Mouse (Mus musculus): Measurements from ENCODE around the gene Sft2d1. TPM values are rescaled to one million over a fixed set of nuclear protein-coding genes. Genes with fewer than 3 reads are reported as not detected.

Gene Sft2d1
- 120 and 179 TPM in 2 replicates for polyA plus RNA-seq (2012; rRNA removed; ENCODE audit: low replicate concordance)

DNA sequence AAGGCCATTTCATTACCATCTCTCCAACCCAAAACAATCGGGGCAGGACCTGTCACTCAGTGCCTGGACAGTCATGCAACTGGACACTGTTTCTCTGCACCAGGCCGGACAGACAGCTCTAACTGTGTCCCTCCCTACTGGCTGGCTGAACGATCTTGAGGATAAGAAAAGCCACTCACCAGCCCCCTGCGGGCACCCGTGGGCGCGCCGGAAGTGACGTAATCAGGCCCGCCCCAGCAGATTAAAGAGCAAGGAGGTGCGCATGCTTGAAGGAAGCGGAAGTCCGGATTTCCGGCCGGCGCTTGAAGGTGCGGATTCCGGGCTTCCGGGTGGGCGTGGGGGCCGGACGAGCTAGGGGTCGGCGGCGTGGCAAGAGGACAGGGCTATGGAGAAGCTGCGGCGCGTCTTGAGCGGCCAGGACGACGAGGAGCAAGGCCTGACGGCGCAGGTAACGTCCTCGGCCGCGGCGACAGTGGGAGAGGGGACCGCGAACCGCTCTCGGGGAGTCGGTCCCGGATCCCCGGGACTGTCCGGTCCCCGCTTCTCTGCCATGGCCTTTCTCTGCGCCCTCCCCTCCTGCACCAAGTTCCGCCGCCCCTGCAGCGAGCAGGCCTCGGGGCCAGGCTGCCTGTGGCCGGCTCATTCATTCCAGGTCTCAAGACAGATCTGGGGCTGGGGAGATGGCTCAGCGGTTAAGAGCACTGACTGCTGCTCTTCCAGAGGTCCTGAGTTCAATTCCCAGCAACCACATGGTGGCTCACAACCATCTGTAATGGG lies at the start of gene Sft2d1:
Gene Sft2d1 (plus strand): TSS at position 265 of the 777 bp plus-strand sequence.

DNA sequence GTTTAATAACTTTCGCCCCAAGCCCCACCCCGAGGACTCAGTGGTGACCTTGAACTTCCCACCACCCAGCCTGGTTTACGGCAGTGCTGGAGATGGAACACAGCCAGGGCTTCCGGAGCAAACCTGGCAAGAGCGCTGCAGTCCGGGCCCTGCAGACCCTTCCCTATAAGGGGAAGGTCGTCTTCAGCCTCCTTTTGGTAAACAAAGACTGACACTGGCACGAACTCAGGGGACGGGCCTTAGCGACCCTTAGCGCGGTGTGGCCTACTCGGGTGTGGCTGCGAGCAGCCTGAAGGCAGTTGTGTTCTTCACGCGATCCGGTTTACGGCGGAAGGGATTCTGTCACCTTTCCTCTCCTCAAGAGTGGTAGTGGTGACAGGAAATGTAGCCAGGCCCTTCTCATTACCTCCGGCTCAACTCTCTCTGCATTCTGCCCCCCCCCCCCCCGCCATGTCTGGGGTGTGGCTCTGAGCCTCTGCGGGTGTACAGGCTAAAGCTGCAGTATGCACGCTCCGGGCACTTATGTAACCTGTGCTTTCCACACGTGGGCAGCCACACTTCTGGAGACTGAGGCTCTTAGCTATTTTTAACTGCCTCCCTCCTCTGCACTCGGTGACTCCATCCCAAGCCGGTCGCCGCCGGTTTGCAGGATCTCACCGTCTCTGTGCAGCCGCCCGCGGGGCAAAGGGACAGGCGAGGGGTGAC lies 27.9 kb upstream of the Sft2d1 start, which contains the start of gene Mpc1:
Gene Mpc1 (plus strand): TSS at position 84 of the 705 bp plus-strand sequence.

DNA sequence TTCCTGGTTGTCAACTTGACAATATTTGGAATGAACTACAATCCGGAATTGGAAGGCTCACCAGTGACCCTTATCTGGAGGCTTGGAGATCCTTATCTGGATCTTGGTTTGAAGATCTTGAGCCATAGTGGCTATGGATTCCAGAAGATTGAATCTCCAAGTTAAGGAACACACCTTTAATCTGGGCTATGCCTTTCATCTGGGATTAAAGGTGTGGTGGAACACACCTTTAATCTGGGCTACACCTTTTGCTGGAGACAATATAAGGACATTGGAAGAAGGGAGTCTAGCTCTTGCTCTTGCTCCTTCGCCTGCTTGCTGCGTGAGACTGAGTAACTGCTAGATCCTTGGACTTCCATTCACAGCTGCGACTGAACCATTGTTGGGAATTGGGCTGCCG lies 26.3 kb downstream of the Sft2d1 start, which contains the start of gene Prr18:
Gene Prr18 (plus strand): TSS at position 301 of the 400 bp plus-strand sequence.

DNA sequence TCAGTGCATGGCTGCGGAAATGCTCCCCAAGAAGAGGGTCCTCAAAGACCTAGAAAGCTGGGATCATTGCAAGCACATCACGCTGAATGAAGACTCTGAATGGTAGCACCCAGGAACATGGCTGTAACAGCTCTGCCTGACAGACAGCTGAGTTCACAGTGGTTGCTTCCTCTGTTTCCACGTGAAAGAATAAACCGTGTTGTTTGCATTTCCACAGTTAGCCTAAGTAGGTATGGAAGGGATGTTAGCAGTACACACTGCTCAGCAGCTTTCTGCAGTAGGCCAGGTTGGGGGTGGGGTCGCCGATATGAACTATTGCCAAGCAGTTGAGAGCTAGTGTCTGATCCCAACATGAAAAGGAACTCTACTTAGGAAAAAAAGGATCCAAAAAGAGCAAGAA lies 44.8 kb downstream of the Sft2d1 start, which contains the start of gene T2:
Gene T2 (plus strand): TSS at position 301 of the 400 bp plus-strand sequence.

Other genes starting within 250 kb of the Sft2d1 start
- gene Gm49673, start 163.3 kb upstream of the Sft2d1 start, polyA plus RNA-seq (2012; rRNA removed; ENCODE audit: low replicate concordance): 2.6 and 3.6 TPM in 2 replicates
- 27.6 and 52.0 TPM in 2 replicates for gene Rnaset2a, start 163.0 kb upstream of the Sft2d1 start, polyA plus RNA-seq (2012; rRNA removed; ENCODE audit: low replicate concordance)
- gene Fgfr1op, start 145.6 kb upstream of the Sft2d1 start, polyA plus RNA-seq (2012; rRNA removed; ENCODE audit: low replicate concordance): 0.14 and 0.18 TPM in 2 replicates
- 0.35 and 0.68 TPM in 2 replicates for gene Ccr6, start 75.1 kb upstream of the Sft2d1 start, polyA plus RNA-seq (2012; rRNA removed; ENCODE audit: low replicate concordance)
- 30.1 and 51.7 TPM in 2 replicates for gene Mpc1, start 28.2 kb upstream of the Sft2d1 start, polyA plus RNA-seq (2012; rRNA removed; ENCODE audit: low replicate concordance)
- 0.60 and 1.4 TPM in 2 replicates for gene Prr18, start 26.4 kb downstream of the Sft2d1 start, polyA plus RNA-seq (2012; rRNA removed; ENCODE audit: low replicate concordance)
- gene T2, start 44.9 kb downstream of the Sft2d1 start, polyA plus RNA-seq (2012; rRNA removed; ENCODE audit: low replicate concordance): not detected in 2 replicates
- not detected in 2 replicates for gene T, start 123.3 kb downstream of the Sft2d1 start, polyA plus RNA-seq (2012; rRNA removed; ENCODE audit: low replicate concordance)
- 0.89 and 1.2 TPM in 2 replicates for gene Pde10a, start 214.3 kb downstream of the Sft2d1 start, polyA plus RNA-seq (2012; rRNA removed; ENCODE audit: low replicate concordance)